Mouse (Mus musculus) WW6 (cell line): ENCODE measurements at regions not wholly inside any gene's neighbourhood (a gene's known extent, or its start where the extent isn't known, plus 50 kb on each side); places are given as distances from the start of the nearest gene placed in this dataset.

Experiments used
- DNase-seq: peaks from one replicate; pipeline ENCODE4 v3.0.0-alpha.2; 2013; ENCODE audit warnings: low read depth, low spot score

- no peak for DNase-seq
Observed at GRCm38 (mm10) chr4:54282934-54283333, 457.1 kb downstream of the Tmem38b start.

- DNase-seq: no peak
Observed at GRCm38 (mm10) chr4:54313804-54314203, 488.0 kb downstream of the Tmem38b start.

DNA sequence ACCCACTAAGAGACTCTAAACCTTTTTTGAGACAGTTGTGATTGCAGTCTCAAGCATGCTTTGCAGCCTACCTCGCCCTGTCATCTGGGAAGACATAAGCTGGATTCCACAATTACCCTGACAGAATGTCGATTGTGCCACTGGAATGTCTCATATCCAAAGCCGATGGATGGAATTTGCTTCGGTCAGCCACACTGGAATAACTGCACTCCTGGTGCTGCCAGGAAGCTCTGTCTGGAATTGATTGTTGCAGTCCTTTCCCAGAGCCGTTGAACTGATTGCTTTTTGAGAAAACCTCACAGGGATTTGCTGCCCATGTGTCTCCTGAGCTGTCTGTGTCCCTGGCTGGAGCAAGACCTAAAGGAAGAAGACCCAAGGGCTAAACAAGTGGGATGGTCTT, 499.0 kb downstream of the Tmem38b start:
- DNase-seq: no peak

GRCm38 (mm10) chr4:54328273-54328672, 502.4 kb downstream of the Tmem38b start:
- no peak for DNase-seq

DNA sequence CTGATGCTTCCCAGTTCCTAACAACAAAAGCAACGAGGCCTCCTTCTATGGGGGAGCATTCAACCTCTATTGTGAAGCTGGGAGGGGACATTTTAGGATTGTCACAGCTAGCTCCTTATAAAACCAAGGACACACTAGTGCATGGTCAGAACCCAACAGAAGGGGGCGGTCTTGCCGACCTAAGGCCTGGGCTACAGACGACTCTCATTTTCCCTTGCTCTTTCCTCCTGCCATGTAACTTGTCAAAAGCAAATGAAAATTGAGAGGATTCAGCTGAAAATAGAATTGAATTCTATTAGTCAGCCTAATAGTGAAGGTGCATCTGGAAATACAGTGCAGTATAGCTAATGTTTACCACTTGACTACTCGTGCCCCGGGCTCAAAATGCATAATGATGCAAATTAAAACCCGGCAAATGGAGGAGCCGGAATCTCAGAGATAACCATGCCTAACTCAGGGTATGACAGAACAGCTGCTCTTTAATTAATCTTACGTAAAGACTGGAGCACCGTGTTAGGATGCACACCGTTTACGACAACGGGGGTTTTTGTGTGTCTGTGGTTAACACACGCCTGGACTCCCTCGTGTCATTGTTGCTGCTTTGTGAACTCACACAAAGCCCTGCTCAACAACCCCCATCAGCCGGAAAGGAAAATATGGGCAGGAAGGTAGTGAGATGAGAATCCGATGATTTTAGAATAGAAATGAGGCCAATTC, 503.0 kb downstream of the Tmem38b start:
- peak; percentile 0 for DNase-seq

DNA sequence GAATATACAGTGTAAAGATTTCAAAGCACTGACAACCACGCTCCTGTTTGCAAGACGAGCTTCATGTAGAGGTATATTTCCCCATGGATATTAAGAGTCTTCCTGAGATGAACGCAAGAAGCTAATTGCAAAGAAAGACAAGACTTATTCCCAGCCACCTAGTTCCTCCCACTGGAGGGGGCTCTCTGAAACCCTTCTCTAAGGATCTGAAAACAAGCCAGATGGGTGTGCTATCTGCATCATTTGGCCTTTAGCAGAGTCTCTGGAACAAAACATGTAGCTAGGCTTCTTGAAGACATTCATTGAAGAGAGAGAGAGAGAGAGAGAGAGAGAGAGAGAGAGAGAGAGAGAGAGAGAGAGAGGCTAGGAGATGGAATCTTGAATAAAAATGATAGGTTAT, 504.8 kb downstream of the Tmem38b start:
- no peak for DNase-seq

DNA sequence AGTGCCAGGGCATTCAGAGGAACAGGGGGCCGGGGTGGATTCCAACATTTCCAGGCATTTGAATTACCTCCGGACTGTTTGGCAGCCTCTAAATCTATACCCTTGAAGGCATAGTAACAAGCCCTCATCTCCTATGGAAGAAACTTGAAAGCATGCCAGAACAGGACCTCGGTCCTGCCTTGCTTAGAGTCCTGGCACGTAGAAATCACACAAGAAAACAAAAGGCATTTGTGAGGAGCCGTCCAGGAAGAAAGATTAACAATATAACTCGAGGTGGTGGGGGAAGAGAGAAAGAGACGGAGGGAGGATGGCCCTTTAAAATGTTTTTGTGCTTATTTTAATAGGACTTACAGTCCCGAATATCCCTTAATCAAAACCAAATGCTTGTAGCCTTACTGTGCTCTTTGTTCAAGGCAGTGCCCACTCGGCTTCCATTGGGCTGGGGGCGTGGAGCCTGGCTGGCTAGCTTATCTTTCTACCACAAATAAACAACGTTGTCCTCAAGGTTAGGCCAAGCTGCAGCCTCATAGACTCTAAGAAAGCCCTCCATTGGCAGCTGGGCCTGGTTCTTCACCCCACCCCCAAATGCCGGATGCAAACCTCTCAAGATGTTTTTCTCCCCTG, 505.9 kb downstream of the Tmem38b start:
- DNase-seq: no peak

- no peak for DNase-seq
Observed at GRCm38 (mm10) chr4:54332261-54332660, 506.4 kb downstream of the Tmem38b start.

- no peak for DNase-seq
Observed at GRCm38 (mm10) chr4:54338556-54338955, 512.7 kb downstream of the Tmem38b start.

GRCm38 (mm10) chr4:54340106-54340505, 514.3 kb downstream of the Tmem38b start:
- DNase-seq: no peak

DNA sequence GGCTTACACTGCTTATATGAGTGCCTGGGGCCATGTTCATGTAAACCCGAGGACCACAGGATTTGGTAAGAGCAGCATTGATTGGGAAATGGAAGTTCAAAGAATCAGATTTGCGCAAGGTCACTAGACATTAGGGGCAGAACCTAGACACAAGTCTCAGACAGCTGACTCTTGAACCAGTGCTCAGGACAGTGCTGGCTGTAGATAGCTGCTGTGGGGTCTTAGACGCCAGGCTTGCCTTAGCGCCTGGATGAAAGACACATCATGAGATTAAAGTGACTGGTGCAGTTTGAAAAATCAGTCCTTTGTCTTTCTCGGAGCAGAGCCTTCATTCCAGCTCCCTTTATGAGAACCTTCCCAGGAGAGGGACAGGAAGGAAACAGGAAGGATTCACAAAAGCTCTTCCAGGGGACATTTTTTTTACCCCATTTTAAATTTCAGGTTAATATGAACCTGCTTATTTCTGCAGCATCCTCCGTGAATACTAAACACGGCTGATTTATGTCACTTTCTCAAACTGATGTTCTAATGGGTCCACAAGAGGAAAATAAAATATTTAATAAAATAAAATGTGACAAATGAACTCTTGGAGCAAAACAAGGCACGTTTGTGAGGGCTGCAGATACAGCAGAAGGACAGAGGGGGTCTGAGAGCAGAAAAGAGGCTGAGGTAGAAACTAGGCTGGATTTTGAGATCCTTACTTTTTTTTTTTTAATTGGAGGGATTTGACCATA, 528.0 kb downstream of the Tmem38b start:
- DNase-seq: no peak

GRCm38 (mm10) chr4:54354391-54354726, 528.5 kb downstream of the Tmem38b start:
- no peak for DNase-seq

DNA sequence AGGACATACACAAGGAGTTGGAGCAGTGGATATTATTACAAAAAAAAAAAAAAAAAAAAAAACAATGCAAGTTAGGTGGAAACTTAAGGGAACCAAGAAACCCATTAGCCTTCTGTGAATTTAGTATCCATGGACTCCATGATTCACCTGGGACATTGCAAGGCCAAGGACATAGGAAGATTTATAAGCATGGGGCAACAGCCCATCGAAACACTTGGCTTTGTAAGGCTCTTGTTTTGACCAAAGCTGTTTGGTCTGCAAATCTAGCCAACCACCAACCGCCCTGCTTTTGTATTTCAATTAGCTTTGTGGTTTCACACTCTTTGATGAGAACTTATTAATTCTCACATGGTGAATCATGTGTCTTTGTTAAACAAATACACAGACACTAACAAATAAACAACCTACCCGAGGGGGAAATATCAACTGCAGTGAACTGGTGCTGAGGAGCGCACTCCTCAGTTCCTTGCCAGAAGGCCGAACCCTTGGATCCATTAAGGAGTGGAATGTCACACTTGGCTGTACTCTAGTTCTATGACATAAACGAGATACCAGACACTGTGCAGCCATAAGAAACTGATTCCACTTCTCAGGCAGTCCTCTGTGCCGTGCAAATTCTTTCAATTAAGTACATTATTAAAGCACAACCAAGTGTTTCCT, 529.7 kb downstream of the Tmem38b start:
- DNase-seq: no peak

DNA sequence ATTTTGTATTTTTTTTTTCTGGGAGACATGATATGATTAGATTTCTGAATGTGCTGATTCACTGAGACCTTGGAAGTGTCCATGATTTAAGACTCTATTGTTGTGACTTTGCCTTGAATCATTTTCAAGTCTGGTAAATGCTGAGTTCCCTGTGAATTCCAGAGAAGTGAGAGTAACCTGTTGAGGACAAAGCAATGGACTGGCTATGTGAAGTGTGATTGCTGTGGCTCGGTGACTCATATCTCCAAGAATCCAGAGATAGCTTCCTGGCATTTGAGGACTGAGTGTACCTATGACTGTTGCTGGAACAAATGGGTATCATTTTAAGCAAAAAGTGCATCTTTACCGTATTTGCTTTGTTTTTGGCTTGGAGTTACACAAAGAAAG, 530.2 kb downstream of the Tmem38b start:
- DNase-seq: no peak

GRCm38 (mm10) chr4:54370909-54371308, 545.1 kb downstream of the Tmem38b start:
- no peak for DNase-seq

DNA sequence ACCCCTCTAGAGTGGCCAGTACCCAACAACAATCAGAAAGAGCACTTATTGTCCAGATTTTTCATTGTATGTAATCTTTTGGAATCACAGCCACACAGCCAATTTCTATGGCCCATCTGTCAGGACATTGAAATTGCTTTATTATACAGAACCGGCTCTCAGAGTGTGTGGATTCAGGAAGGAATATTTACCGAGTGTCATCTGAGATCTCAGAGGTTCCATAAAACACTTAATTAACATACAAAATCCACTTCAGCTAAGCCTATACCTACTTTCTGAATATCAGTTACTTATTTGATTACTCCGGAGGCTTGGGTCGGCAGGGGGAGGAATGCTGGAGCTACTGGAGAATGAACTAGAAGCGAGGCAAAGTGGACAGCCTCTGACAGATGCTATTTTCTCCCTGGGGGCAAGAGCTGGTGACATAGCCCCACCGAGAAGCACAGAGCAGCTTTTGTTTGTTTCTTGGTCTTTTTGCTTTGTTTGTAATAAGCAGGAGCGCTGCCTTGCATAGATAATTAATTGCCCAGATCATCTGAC, 545.6 kb downstream of the Tmem38b start:
- DNase-seq: no peak

DNA sequence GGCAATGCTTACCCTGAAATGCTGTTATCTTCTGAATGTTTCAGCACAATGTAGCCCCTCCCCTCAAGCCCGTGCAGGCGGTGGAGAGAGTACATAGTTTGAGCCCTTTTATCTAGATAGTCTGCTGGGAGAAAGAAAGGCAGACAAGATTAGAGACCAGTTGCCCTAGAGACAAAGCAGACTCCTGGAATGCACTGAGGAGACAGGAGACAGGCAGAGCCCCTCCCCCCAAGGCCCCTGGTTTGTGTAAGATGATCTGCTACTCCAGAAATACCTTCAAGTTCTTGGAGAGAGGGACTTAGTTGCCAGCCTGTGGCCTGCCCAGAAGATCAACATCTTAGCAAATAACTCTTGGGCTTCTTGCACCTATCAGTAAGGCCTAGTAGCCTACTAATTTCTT, 547.8 kb downstream of the Tmem38b start:
- no peak for DNase-seq

DNA sequence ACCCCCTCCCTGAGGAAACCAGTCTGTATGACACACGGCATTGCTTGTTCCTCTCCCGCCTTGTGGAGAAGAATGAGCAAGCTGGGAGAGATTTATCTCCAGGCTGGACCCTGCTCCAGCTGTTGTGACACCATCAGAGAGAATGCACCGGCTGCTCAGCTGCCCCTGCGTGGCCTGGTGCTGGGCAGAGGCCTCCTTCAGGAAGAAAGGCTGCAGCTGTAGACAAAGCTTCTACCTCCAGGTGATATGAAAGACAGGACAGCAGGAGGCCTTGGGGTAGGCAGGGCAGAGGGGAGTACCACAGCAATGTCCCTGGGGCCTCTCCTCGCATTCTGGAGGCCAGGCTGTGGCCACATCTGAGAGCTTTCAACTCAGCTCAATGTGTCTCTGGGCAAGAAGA, 548.6 kb downstream of the Tmem38b start:
- no peak for DNase-seq

DNA sequence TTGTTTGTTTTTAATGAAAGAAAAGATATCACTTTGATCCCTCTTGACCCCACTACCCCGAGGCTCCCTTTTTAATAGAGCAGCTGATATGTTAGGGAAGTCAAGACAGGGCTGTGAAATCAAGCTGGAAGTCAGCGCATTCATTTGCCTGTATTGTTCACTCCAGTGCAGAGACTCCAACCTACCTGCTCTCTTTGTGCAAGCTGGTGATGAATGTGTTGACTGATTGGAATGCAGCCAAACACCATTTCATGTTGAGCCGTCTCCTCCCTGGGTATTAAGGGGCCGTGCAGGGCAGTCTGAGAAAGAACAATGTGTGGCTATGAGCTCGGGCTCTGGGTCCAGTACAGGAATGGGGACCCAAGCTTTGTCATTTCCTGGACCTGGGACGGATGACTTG, 557.4 kb upstream of the Zfp462 start:
- no peak for DNase-seq

- DNase-seq: no peak
Observed at GRCm38 (mm10) chr4:54391536-54392208, 553.2 kb upstream of the Zfp462 start.

- no peak for DNase-seq
Observed at GRCm38 (mm10) chr4:54406151-54406550, 538.7 kb upstream of the Zfp462 start.

DNA sequence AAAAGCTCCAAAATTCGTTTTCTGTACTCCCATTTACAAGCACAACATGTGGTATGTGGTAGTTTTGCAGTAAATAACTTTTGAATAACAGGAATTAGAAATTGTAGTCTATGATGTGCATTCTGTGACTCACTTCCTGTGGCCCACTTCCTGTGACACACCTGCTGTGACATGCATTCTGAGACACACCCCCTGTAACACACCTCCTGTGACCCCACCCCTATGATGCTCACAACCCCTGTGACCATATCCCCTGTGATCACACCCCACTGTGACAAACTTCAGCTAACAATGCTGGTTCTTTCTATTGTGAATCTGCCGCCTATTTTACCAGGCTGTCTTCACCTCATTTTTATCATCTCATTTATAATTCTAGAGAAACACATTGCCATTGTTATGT, 536.9 kb upstream of the Zfp462 start:
- no peak for DNase-seq
